Mouse (Mus musculus): Measurements from ENCODE around the gene Vps4a.
"Not testable (repeated sequence)": the region's sequence is repeated elsewhere in the genome, so short reads cannot be mapped to it uniquely, and the experiment has no call there.

GRCm38 (mm10) chr8:107033609-107034008 lies 2.6 kb downstream of the Vps4a start:
- not testable (repeated sequence) for TF ChIP-seq POLR2A (IDR thresholded peaks at IDR 0.05; ENCODE audit: control insufficient read depth in 1 of 2, insufficient read depth in 1 of 2, low read depth in 1 of 2, low read length in 2 of 2, poor library complexity in 1 of 2); NELFE (IDR thresholded peaks at IDR 0.05; ENCODE audit: low read depth, low read length); USF2 (IDR thresholded peaks at IDR 0.05; ENCODE audit: borderline replicate concordance in 1 of 2, insufficient read depth in 1 of 2, low read depth in 1 of 2, low read length in 2 of 2); USF1 (IDR thresholded peaks at IDR 0.05; ENCODE audit: low read depth, low read length); CHD1 (IDR thresholded peaks at IDR 0.05; ENCODE audit: low read depth, low read length); MAFK (IDR thresholded peaks at IDR 0.05; ENCODE audit: borderline replicate concordance, low read depth, low read length); MAX (IDR thresholded peaks at IDR 0.05; ENCODE audit: low read length); CTCF (IDR thresholded peaks at IDR 0.05 in 2 of 3, conservative IDR thresholded peaks at IDR 0.05 in 1 of 3; ENCODE audit: control insufficient read depth in 1 of 3, insufficient read depth in 1 of 3, low read depth in 2 of 3, low read length in 3 of 3, poor library complexity in 1 of 3, severe bottlenecking in 1 of 3); EP300 (IDR thresholded peaks at IDR 0.05; ENCODE audit: low read depth in 1 of 2, low read length in 2 of 2)

Data from MEL (cell line).